In the genomic region with DNA sequence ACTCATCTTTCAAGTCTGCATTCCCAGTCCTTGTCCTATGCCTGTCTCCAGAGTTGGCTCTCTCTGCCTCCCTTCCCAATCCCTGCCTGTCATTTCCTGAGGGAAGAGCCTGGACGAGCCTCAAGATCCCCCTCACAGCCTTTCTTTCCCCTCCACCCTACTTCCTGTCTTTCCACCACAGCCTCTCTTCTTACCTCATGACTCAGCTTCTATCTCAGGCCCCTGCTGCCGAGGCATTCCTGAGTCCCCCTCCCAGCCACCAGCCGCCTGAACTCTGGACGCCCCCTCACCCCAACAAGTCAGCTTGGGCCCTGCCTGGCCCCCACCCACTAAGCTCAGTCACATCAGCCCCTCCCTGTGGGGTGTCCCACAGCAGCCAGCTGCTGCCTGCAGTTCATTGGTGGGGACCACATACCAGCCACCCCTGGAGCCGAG, we compare ENCODE assay signal across 11 mouse cellular contexts.
DNase-seq lines count a peak whose midpoint lies in the region; ATAC-seq and TF ChIP-seq lines count a peak whose summit lies in the region.
"Had no signal": no experiment of that assay in that cellular context is flagged by ENCODE, and none has a peak within 500 bp of the region (broad histone marks: within the 10 kb centered on the region; RNA-seq: fewer than 3 reads in every experiment).

No protein-coding gene starts in this region.

- no peaks in the 10 kb centered on the region for H3K36me3 ChIP-seq in intestine, embryonic 15.5 days
- no peaks in the 10 kb centered on the region for H3K36me3 ChIP-seq in intestine, postnatal 0 days (ENCODE audit: control insufficient read depth, insufficient read depth)
- H3K36me3 ChIP-seq in heart, postnatal 0 days (replicated peaks; ENCODE audit: control insufficient read depth, insufficient read depth, low read length): no peaks in the 10 kb centered on the region
- H3K36me3 ChIP-seq in forebrain, embryonic 14.5 days (ENCODE audit: control insufficient read depth, insufficient read depth, low read length): no peaks in the 10 kb centered on the region
- H3K36me3 ChIP-seq: G1E; midbrain, embryonic 12.5 days had no signal

- peak; percentile 20 for DNase-seq in Muller cell, postnatal 12 days (ENCODE audit: inconsistent ontology term)
- DNase-seq in heart, postnatal 0 days (ENCODE audit: low spot score): no peak
- DNase-seq in lung, postnatal 10 days: peak; percentile 37
- no peak for DNase-seq in forebrain, embryonic 14.5 days (ENCODE audit: low spot score)

- peak; percentile 53 for ATAC-seq in intestine, embryonic 15.5 days
- no peak for ATAC-seq in intestine, postnatal 0 days
- peak; percentile 27; the same call in 1 of the 2 replicates for ATAC-seq in heart, postnatal 0 days (ENCODE audit: insufficient read depth, low read depth)
- no peak for ATAC-seq in frontal cortex, adult (ENCODE audit: low TSS enrichment)
- ATAC-seq in erythroid progenitor cell, adult 5-6 weeks (replicated peaks; ENCODE audit: low FRiP score, poor library complexity, severe bottlenecking): no peak
- ATAC-seq in forebrain, embryonic 14.5 days: no peak

- H3K27ac ChIP-seq in intestine, embryonic 15.5 days: no peak overlapping the region
- H3K27ac ChIP-seq in intestine, postnatal 0 days (ENCODE audit: low read depth, low read length): no peak overlapping the region
- H3K27ac ChIP-seq in heart, postnatal 0 days (ENCODE audit: low read depth): no peak overlapping the region
- no peak overlapping the region for H3K27ac ChIP-seq in forebrain, embryonic 14.5 days (ENCODE audit: low read depth, low read length)
- H3K27ac ChIP-seq: heart, adult 2 months; midbrain, embryonic 12.5 days had no signal

- peaks cover 8% of the 10 kb centered on the region for H3K27me3 ChIP-seq in intestine, embryonic 15.5 days (replicated peaks)
- no peaks in the 10 kb centered on the region; the same call in 1 of the 2 replicates for H3K27me3 ChIP-seq in intestine, postnatal 0 days (replicated peaks; ENCODE audit: control insufficient read depth, insufficient read depth, low read length)
- H3K27me3 ChIP-seq in heart, postnatal 0 days (ENCODE audit: control insufficient read depth, insufficient read depth, low read length): no peaks in the 10 kb centered on the region
- H3K27me3 ChIP-seq in forebrain, embryonic 14.5 days (replicated peaks; ENCODE audit: control insufficient read depth, insufficient read depth, low read length): no peaks in the 10 kb centered on the region

- no peaks in the 10 kb centered on the region for H3K9me3 ChIP-seq in intestine, embryonic 15.5 days
- H3K9me3 ChIP-seq in intestine, postnatal 0 days (ENCODE audit: control insufficient read depth): no peaks in the 10 kb centered on the region
- no peaks in the 10 kb centered on the region for H3K9me3 ChIP-seq in heart, postnatal 0 days (replicated peaks; ENCODE audit: control insufficient read depth, low read length)
- no peaks in the 10 kb centered on the region for H3K9me3 ChIP-seq in forebrain, embryonic 14.5 days (replicated peaks; ENCODE audit: control insufficient read depth, low read length)
- H3K9me3 ChIP-seq: G1E; midbrain, embryonic 12.5 days had no signal

- H3K4me2 ChIP-seq in intestine, embryonic 15.5 days (replicated peaks): no peak overlapping the region
- H3K4me2 ChIP-seq in intestine, postnatal 0 days (replicated peaks; ENCODE audit: low read depth): no peak overlapping the region
- H3K4me2 ChIP-seq in heart, postnatal 0 days (ENCODE audit: low read depth, low read length): no peak overlapping the region
- H3K4me2 ChIP-seq in forebrain, embryonic 14.5 days (ENCODE audit: low read length): no peak overlapping the region
- H3K4me2 ChIP-seq: midbrain, embryonic 12.5 days had no signal

- no peak for TF ChIP-seq CTCF in intestine, postnatal 0 days (IDR thresholded peaks at IDR 0.05; ENCODE audit: low read depth)
- TF ChIP-seq CTCF in heart, postnatal 0 days (IDR thresholded peaks at IDR 0.05; ENCODE audit: low read depth): no peak

- no peak for TF ChIP-seq EP300 in heart, postnatal 0 days (IDR thresholded peaks at IDR 0.05; ENCODE audit: low read depth)

- H3K4me1 ChIP-seq in intestine, embryonic 15.5 days (replicated peaks): no peaks in the 10 kb centered on the region
- H3K4me1 ChIP-seq in intestine, postnatal 0 days (replicated peaks; ENCODE audit: control insufficient read depth, insufficient read depth, low read length): no peaks in the 10 kb centered on the region; the same call in 1 of the 2 replicates
- H3K4me1 ChIP-seq in heart, postnatal 0 days (ENCODE audit: control insufficient read depth, insufficient read depth): no peaks in the 10 kb centered on the region
- no peaks in the 10 kb centered on the region for H3K4me1 ChIP-seq in forebrain, embryonic 14.5 days (ENCODE audit: control insufficient read depth, insufficient read depth, low read length)
- H3K4me1 ChIP-seq: midbrain, embryonic 12.5 days had no signal

- 40% methylated on average over 5 of the region's 5 CpGs for WGBS in intestine, embryonic 15.5 days
- WGBS in intestine, postnatal 0 days: 36% methylated on average over 5 of the region's 5 CpGs
- 46% methylated on average over 5 of the region's 5 CpGs for WGBS in heart, postnatal 0 days
- WGBS in forebrain, embryonic 14.5 days: 68% methylated on average over 5 of the region's 5 CpGs

- H3K9ac ChIP-seq in intestine, embryonic 15.5 days: no peak overlapping the region
- no peak overlapping the region for H3K9ac ChIP-seq in intestine, postnatal 0 days (ENCODE audit: low read depth, low read length)
- H3K9ac ChIP-seq in heart, postnatal 0 days (replicated peaks; ENCODE audit: low read depth, low read length): no peak overlapping the region
- no peak overlapping the region for H3K9ac ChIP-seq in forebrain, embryonic 14.5 days (ENCODE audit: low read length)
- H3K9ac ChIP-seq: midbrain, embryonic 12.5 days had no signal

- no peak overlapping the region for H3K4me3 ChIP-seq in intestine, embryonic 15.5 days (replicated peaks)
- H3K4me3 ChIP-seq in intestine, postnatal 0 days (ENCODE audit: low read depth, low read length): no peak overlapping the region
- H3K4me3 ChIP-seq in heart, postnatal 0 days (ENCODE audit: low read depth, low read length): no peak overlapping the region
- no peak overlapping the region for H3K4me3 ChIP-seq in forebrain, embryonic 14.5 days (ENCODE audit: low read depth, low read length)
- H3K4me3 ChIP-seq: heart, adult 2 months; midbrain, embryonic 12.5 days had no signal

Comparison
In these comparisons a context has a peak if more than half of its experiments do, and no peak if none do; other contexts are left out.
1. ATAC-seq: peak in intestine, embryonic 15.5 days (single experiment) and heart, postnatal 0 days (single experiment); none in intestine, postnatal 0 days (single experiment), frontal cortex, adult (single experiment), erythroid progenitor cell, adult 5-6 weeks (single experiment) and forebrain, embryonic 14.5 days (single experiment).
2. DNase-seq: peak in Muller cell, postnatal 12 days (single experiment) and lung, postnatal 10 days (single experiment); none in heart, postnatal 0 days (single experiment) and forebrain, embryonic 14.5 days (single experiment).